Mouse (Mus musculus): ENCODE data around the gene Ushbp1. TPM values are rescaled to one million over a fixed set of nuclear protein-coding genes. Genes with fewer than 3 reads are reported as not detected.
A peak's percentile ranks its signal among the peaks of the same experiment; 100 is the strongest.

The Ushbp1 gene
- polyA plus RNA-seq, 2 experiments: 1.5 to 3.5 TPM

DNA sequence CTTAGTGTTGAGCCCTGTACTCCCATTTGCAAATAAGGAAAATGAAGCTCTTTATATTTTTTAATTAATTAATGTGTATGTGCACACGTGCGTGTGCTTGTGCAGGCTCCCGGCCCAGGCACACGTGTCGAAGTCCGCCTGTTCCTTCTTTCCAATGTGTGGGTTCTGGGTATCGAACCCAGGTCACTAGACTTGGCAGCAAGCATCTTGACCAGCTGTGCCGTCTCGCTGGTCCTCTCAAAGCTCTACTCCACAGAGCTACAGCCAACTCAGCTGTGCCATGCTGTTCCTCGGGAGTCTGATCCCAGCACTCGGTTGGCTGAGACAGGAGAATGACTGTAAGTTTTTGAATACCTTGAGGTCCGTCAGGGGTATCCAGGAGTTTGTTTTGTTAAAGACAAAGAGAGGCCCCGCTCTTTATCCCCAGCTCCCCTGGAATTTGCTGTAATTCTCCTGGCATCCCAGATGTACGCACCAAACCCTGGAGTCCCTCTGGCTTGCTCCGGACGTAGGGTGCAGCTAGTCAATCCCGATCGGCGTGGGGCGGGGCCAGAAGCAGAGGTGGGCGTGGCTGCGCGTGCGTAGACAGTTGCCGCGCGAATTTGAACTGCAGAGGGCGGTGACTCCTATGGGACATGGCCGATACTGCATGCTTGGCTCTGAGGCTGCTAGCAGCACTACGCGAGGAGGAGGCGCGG is 9.9 kb upstream of the Ushbp1 start, which contains the start of gene Ankle1:
TSS of gene Ankle1 (plus strand) at position 610 of the 698 bp plus-strand sequence.
- no peaks in the 10 kb centered on the region for H3K27me3 ChIP-seq (ENCODE audit: control insufficient read depth, insufficient read depth, low read length)
- H3K4me2 ChIP-seq (ENCODE audit: low read depth): peak within 1 kb of the TSS; percentile 70
- 11% methylated on average over 33 of the region's 33 CpGs for WGBS (ENCODE audit: insufficient replicate concordance)
- peak within 1 kb of the TSS; percentile 92 to 94 for H3K4me3 ChIP-seq (ENCODE audit: insufficient read depth in 1 of 2, low read depth in 2 of 2, low read length in 2 of 2)
- H3K9me3 ChIP-seq (ENCODE audit: control insufficient read depth, low read length): no peaks in the 10 kb centered on the region
- peak within 1 kb of the TSS; percentile 93 for H3K9ac ChIP-seq (replicated peaks)
- peak; percentile 88 to 89 (median 89) for DNase-seq (ENCODE audit: low read depth in 3 of 3, low spot score in 3 of 3)
- peak within 1 kb of the TSS; percentile 55 for H3K27ac ChIP-seq
- ATAC-seq (ENCODE audit: insufficient read depth): peak; percentile 89
- H3K36me3 ChIP-seq (replicated peaks; ENCODE audit: control insufficient read depth, insufficient read depth, low read depth): peaks cover 29% of the 10 kb centered on the region
- H3K4me1 ChIP-seq (replicated peaks; ENCODE audit: control insufficient read depth in 2 of 2, insufficient read depth in 2 of 2, low read length in 1 of 2): peaks cover 8 to 10% of the 10 kb centered on the region in 2 experiments
- TF ChIP-seq EP300 (IDR thresholded peaks at IDR 0.05; ENCODE audit: low read depth) (no peak), CTCF (IDR thresholded peaks at IDR 0.05; ENCODE audit: low read depth) (peak; percentile 89)

DNA sequence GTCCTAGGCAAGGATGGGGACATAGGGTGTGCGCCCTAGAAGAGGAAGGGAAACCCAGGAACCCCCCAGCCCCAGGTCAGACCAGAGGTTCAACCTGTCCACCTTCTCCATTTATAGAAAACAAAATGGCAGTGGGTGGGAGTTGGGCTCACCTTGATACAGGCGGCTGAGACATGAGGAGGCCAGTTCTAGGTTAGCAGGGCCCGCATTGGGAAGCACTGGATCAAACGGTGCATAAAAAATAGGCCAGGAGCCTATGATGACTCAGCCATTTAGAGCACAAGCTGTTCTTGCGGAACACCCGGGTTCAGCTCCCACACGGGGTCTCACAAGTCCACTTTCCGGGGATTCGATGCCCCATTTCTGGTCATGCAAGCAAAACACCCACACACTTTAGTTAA is 9.3 kb upstream of the Ushbp1 start:
- peak overlapping the region; percentile 2 to 94; a peak in 3 of 4 replicates for H3K4me3 ChIP-seq (ENCODE audit: insufficient read depth in 1 of 2, low read depth in 2 of 2, low read length in 2 of 2)
- H3K4me1 ChIP-seq (replicated peaks; ENCODE audit: control insufficient read depth in 2 of 2, insufficient read depth in 2 of 2, low read length in 1 of 2): peaks cover 8 to 10% of the 10 kb centered on the region in 2 experiments
- TF ChIP-seq EP300 (IDR thresholded peaks at IDR 0.05; ENCODE audit: low read depth) (no peak), CTCF (IDR thresholded peaks at IDR 0.05; ENCODE audit: low read depth) (no peak)
- no peaks in the 10 kb centered on the region for H3K27me3 ChIP-seq (ENCODE audit: control insufficient read depth, insufficient read depth, low read length)
- ATAC-seq (ENCODE audit: insufficient read depth): no peak
- DNase-seq (ENCODE audit: low read depth in 3 of 3, low spot score in 3 of 3): no peak
- H3K9me3 ChIP-seq (ENCODE audit: control insufficient read depth, low read length): no peaks in the 10 kb centered on the region
- peak overlapping the region; percentile 70 for H3K4me2 ChIP-seq (ENCODE audit: low read depth)
- H3K27ac ChIP-seq: no peak overlapping the region; the same call in 1 of the 2 replicates
- peak overlapping the region; percentile 61 for H3K9ac ChIP-seq (replicated peaks)
- peaks cover 29% of the 10 kb centered on the region for H3K36me3 ChIP-seq (replicated peaks; ENCODE audit: control insufficient read depth, insufficient read depth, low read depth)
- whole genome bisulfite sequencing (ENCODE audit: insufficient replicate concordance): 65% methylated on average over 9 of the region's 9 CpGs

DNA sequence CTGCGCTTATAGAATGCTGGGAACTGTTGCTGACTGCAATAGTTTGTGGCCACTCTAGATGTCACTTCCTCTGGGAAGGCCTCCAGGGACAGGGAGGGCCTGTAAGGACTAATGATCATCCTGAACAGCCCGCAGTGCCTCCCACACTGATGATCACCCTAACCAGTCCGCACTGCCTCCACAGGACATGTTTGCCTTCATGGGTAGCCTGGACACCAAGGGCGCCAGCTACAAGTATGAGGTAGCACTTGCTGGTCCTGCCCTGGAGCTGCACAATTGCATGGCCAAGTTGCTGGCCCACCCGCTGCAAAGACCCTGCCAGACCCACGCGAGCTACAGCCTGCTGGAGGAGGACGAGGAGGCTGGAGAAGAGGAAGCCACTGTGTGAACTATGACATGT is 8.4 kb upstream of the Ushbp1 start:
- ATAC-seq (ENCODE audit: insufficient read depth) (no peak), DNase-seq (ENCODE audit: low read depth in 3 of 3, low spot score in 3 of 3) (no peak)
- TF ChIP-seq CTCF (IDR thresholded peaks at IDR 0.05; ENCODE audit: low read depth): no peak
- TF ChIP-seq EP300 (IDR thresholded peaks at IDR 0.05; ENCODE audit: low read depth): no peak
- Histone ChIP-seq H3K4me3 (ENCODE audit: insufficient read depth in 1 of 2, low read depth in 2 of 2, low read length in 2 of 2) (no peak overlapping the region), H3K9ac (replicated peaks) (no peak overlapping the region), H3K27ac (no peak overlapping the region), H3K4me2 (ENCODE audit: low read depth) (no peak overlapping the region), H3K36me3 (replicated peaks; ENCODE audit: control insufficient read depth, insufficient read depth, low read depth) (peaks cover 22% of the 10 kb centered on the region), H3K27me3 (ENCODE audit: control insufficient read depth, insufficient read depth, low read length) (no peaks in the 10 kb centered on the region), H3K9me3 (ENCODE audit: control insufficient read depth, low read length) (no peaks in the 10 kb centered on the region), H3K4me1 (replicated peaks; ENCODE audit: control insufficient read depth in 2 of 2, insufficient read depth in 2 of 2, low read length in 1 of 2) (peaks cover 8 to 10% of the 10 kb centered on the region in 2 experiments)
- 73% methylated on average over 8 of the region's 8 CpGs for WGBS (ENCODE audit: insufficient replicate concordance)

DNA sequence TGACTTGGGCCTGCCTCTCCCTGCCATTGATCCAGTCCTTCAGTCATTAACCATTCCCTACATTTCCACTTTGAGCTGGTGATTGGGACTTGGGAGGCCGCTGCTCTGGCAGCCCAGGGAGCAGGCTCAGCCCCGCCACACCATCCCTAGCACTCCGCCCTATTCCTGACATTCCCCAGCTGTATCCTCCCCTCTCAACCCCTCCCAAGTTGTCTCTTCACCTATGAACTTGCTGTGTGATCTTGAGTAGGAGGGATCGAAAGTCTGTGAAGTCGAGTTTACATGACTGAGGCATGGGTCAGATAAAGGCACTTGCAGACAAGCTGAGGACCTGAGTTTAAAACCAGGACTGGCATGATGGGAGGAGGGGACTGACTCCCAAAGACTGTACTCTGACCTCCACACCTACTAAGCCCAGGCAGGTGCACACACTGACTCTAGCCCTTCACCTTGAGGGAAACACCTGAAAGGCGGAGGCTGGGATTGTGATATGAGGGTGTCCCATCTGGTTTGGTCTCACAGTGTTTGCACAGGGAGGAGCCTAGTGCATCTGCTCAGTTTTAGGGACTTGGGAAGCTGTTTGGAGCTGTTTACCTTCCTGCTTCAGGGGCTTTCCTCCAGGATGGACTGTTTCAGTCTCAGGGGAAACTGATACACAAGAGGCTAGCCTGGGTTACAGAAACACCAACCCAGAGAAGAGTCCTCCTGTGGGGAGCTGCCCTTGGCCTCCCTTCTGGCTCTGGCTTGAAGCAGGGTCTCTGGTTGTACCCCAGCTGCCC is 7.7 kb upstream of the Ushbp1 start:
- DNase-seq (ENCODE audit: low read depth in 3 of 3, low spot score in 3 of 3): no peak
- H3K36me3 ChIP-seq (replicated peaks; ENCODE audit: control insufficient read depth, insufficient read depth, low read depth): peaks cover 17% of the 10 kb centered on the region

DNA sequence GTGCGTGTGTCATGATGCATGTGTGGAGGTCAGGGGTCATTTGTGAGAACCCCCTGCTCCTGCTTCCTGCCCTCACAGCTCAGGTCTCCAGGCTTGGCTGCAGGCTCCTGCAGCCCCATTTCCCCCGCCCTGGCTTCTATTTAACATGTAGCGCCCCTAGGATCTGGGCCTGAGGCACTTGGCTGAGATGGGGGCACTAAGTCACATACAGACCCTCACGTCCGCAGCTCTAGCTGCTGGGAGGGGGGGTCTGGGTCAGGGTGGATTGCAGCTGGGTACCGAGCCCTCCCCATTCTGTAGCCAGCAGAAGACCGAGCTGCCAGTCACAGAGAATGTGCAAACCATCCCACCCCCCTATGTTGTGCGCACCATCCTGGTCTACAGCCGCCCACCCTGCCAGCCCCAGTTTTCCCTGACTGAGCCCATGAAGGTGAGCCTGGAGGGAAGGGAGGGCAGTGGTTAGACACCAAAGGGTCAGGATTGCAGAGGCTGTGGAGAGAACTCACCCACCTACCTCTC is 6.9 kb upstream of the Ushbp1 start:
- Histone ChIP-seq H3K27me3 (ENCODE audit: control insufficient read depth, insufficient read depth, low read length) (no peaks in the 10 kb centered on the region), H3K9me3 (ENCODE audit: control insufficient read depth, low read length) (no peaks in the 10 kb centered on the region), H3K4me3 (ENCODE audit: insufficient read depth in 1 of 2, low read depth in 2 of 2, low read length in 2 of 2) (no peak overlapping the region), H3K36me3 (replicated peaks; ENCODE audit: control insufficient read depth, insufficient read depth, low read depth) (peaks cover 9% of the 10 kb centered on the region), H3K27ac (no peak overlapping the region), H3K4me2 (ENCODE audit: low read depth) (no peak overlapping the region), H3K4me1 (replicated peaks; ENCODE audit: control insufficient read depth in 2 of 2, insufficient read depth in 2 of 2, low read length in 1 of 2) (peaks cover 10 to 12% of the 10 kb centered on the region in 2 experiments), H3K9ac (replicated peaks) (no peak overlapping the region)
- no peak for ATAC-seq (ENCODE audit: insufficient read depth)
- no peak for TF ChIP-seq EP300 (IDR thresholded peaks at IDR 0.05; ENCODE audit: low read depth)
- TF ChIP-seq CTCF (IDR thresholded peaks at IDR 0.05; ENCODE audit: low read depth): no peak
- no peak for DNase-seq (ENCODE audit: low read depth in 3 of 3, low spot score in 3 of 3)
- WGBS (ENCODE audit: insufficient replicate concordance): 78% methylated on average over 9 of the region's 9 CpGs

More for the DNA sequence above, 7.7 kb upstream of the Ushbp1 start:
- Histone ChIP-seq H3K4me1 (replicated peaks; ENCODE audit: control insufficient read depth in 2 of 2, insufficient read depth in 2 of 2, low read length in 1 of 2) (peaks cover 8 to 10% of the 10 kb centered on the region in 2 experiments), H3K4me2 (ENCODE audit: low read depth) (no peak overlapping the region), H3K4me3 (ENCODE audit: insufficient read depth in 1 of 2, low read depth in 2 of 2, low read length in 2 of 2) (no peak overlapping the region), H3K9ac (replicated peaks) (no peak overlapping the region), H3K27me3 (ENCODE audit: control insufficient read depth, insufficient read depth, low read length) (no peaks in the 10 kb centered on the region), H3K9me3 (ENCODE audit: control insufficient read depth, low read length) (no peaks in the 10 kb centered on the region), H3K27ac (no peak overlapping the region)
- 75% methylated on average over 6 of the region's 6 CpGs for WGBS (ENCODE audit: insufficient replicate concordance)
- TF ChIP-seq EP300 (IDR thresholded peaks at IDR 0.05; ENCODE audit: low read depth) (no peak), CTCF (IDR thresholded peaks at IDR 0.05; ENCODE audit: low read depth) (no peak)
- no peak for ATAC-seq (ENCODE audit: insufficient read depth)

Measured in liver, embryonic 14.5 days (tissue).